Mouse (Mus musculus) adrenal gland, postnatal 10 days (tissue): Measurements from ENCODE around the gene Ccdc34. TPM values are rescaled to one million over a fixed set of nuclear protein-coding genes. Genes with fewer than 3 reads are reported as not detected.
A peak's percentile ranks its signal among the peaks of the same experiment; 100 is the strongest.

Experiments
- DNase-seq: peaks from one replicate; pipeline ENCODE4 v3.0.0; 2021; ENCODE audit warnings: mixed read lengths
- total RNA-seq, 2 experiments: library from RNA; stranded (reverse); gene quantifications; 2 replicates each; pipeline ENCODE4 v1.2.3; 2021

The Ccdc34 gene
- total RNA-seq, 2 experiments from 2014 or later, result 13.8 to 16.7 TPM

- no peak for DNase-seq
Measured at GRCm38 (mm10) chr2:109995061-109995460, 22.6 kb upstream of the Ccdc34 start.

GRCm38 (mm10) chr2:109996411-109996810, 21.2 kb upstream of the Ccdc34 start:
- DNase-seq, result peak; percentile 72

DNA sequence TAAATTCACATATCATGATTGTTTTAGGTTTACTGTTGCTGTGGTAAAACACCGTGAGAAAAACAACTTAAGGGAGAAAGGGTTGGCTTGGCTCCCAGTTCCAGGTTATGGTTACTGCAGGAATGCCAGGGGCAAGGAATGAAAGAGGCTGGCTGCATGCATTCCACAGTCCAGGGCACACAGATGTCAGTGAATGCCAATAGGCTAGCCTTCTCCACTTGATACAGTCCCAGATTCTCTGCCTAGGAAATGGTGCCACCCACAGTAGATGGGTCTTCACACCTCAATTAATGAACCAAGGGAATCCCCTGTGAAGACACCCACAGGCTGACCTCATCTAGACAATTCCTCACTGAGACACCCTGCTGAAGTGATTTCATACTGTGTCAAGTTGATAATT, 12.9 kb upstream of the Ccdc34 start:
- DNase-seq, result no peak

- DNase-seq, result no peak
Measured at GRCm38 (mm10) chr2:110005164-110005563, 12.5 kb upstream of the Ccdc34 start.

DNA sequence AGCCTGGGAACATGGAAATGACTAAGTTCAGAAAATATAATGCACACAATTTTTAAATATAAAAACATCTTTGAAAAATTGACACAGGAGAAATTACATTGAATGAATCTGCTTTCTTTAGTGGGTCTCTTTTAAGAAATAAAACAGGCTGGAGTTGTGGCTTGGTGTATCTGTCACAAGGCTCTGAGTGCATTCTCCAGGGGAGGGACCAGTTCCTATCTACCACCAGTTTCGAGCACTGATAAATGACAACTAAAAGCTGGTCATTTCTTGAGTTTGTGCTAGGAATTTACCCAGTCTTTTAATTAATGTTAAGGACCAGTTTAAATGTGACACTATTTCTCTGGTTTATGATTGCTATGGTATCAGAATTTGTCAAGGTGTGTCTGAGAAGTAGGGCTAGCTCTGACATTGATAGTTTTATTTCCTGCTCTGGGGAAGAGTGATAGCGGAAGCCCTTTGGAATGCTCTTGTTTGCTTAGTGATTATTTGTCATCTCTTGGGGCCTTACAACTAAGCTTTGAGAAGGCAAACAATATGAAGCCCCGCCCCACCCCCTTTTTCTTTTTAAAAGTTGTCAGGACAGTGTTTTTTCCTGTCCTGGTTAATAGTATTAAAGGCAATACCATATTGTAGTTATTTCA, 11.9 kb upstream of the Ccdc34 start:
- DNase-seq, result no peak

- DNase-seq, result no peak
Measured at GRCm38 (mm10) chr2:110007423-110008267, 10.0 kb upstream of the Ccdc34 start.

GRCm38 (mm10) chr2:110009449-110009848, 8.2 kb upstream of the Ccdc34 start:
- no peak for DNase-seq

GRCm38 (mm10) chr2:110012184-110012725, 5.4 kb upstream of the Ccdc34 start:
- DNase-seq, result no peak

DNA sequence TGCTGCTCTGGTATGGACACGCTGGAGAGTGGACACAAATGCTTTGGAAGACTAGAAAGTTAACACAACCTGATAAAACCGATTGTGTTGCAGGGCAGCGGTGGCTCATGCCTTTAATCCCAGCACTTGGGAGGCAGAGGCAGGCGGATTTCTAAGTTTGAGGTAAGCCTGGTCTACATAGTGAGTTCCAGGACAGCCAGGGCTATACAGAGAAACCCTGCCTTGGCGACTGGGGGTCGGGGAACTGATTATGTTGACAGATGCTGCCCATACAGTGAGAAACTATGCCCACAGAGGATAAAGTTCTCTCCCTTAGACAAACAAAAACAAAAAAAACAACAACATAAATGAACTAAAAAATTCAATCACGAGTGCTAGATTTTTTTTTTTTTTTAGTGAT, 530 bp upstream of the Ccdc34 start:
- DNase-seq, result no peak

DNA sequence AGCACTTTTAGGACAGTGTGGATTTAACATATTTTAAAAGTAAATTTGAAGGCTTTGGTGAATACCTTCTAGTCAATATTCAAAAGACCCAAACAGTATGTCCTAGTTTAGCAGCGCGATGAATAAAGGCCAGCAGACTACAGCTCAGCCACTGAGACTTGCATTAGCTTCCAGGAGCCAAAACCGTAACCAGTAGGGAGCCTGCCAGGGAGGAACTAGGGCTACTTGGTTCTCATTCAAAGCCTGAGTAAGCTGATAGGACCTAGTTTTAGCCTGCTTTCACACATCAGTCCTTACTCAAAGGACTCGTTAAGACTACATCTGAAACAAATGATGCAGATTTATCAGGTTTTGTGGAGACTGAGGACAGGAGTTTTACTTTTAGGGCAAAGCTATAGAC, 2.0 kb downstream of the Ccdc34 start:
- DNase-seq, result no peak

DNA sequence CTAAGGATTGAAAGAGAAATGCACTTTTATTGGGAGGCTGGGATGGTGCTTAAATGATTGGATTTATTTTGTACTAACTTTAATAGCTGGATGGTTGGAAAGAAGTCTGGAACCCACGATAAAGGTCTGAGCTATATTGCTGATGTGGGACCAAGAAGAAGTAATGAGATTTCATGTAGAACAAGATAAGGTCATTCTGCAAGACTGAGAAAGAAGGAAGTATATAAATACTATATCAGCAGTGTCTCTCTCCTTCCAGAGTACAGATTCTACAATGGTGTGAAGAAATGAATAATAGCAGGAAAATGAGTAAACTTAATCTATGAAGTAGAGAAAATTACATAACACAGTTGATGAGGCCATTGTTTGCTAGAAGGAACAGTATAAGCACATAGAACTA, 2.8 kb downstream of the Ccdc34 start:
- no peak for DNase-seq

- DNase-seq, result no peak
Measured at GRCm38 (mm10) chr2:110036265-110036664, 18.6 kb downstream of the Ccdc34 start.

GRCm38 (mm10) chr2:110036665-110037064, 19.0 kb downstream of the Ccdc34 start:
- no peak for DNase-seq

DNA sequence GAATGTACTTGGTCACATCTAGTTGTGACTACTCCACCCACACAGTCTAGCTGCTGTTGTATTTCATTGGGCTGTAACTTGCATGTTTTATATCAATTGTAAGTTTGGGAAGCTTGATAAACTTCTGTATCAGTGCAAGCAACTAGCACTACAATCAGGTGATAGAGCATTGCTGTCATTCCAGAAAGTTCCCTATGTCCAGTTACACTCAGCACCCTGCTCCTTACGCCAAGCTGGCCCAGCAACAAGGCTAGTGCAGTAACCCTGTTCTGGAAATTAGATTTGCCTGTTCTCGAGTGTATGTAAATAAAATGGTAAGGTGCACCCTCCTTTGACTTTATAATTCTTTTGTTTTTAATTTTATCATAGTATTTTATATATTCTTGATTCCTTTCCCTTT, 19.6 kb downstream of the Ccdc34 start:
- no peak for DNase-seq

DNA sequence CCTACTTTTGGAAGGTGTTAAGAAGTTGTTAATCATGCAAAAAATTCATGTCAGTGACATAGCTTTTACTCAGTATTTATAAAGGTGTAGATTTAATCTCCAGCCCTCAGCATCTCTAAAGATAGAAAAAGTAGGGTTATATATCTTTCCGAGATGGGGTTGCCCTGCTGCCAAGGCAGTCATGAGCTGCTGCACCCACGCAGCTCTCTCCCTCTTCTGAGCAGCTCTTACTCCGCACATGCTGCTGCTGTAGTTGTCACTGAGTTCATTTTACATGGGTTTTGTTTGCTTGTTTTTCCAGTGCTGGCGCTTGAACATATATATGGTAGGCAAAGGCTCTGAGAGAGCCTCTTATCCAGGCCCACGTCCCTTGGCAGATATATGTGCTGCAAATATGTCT, 20.7 kb downstream of the Ccdc34 start:
- DNase-seq, result no peak

- no peak for DNase-seq
Measured at GRCm38 (mm10) chr2:110042861-110043760, 25.5 kb downstream of the Ccdc34 start.

- DNase-seq, result no peak
Measured at GRCm38 (mm10) chr2:110058424-110058823, 40.8 kb downstream of the Ccdc34 start.

GRCm38 (mm10) chr2:110063131-110063530, 45.5 kb downstream of the Ccdc34 start:
- peak; percentile 7 for DNase-seq

GRCm38 (mm10) chr2:110068916-110069315, 51.3 kb downstream of the Ccdc34 start:
- DNase-seq, result no peak

DNA sequence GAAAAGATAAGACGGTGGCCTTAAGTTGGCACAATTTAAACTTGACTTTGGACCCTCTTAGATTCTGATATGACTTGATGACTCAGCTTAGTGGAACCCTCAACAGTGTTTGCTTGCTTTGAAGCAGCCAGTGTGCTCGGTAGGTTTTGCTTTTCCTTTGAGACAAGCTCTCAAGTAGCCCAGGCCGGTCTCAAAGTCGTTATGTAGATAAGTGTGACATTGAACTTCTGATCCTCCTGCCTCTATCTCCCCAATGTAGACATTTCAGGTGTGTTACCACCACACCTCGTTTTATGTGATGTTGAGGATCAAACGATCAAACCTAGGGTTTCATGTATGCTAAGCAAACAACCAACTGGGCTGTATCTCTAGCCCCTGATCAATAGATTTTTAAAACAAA, 55.4 kb downstream of the Ccdc34 start:
- DNase-seq, result no peak

GRCm38 (mm10) chr2:110074646-110075452, 57.2 kb downstream of the Ccdc34 start:
- no peak for DNase-seq

DNA sequence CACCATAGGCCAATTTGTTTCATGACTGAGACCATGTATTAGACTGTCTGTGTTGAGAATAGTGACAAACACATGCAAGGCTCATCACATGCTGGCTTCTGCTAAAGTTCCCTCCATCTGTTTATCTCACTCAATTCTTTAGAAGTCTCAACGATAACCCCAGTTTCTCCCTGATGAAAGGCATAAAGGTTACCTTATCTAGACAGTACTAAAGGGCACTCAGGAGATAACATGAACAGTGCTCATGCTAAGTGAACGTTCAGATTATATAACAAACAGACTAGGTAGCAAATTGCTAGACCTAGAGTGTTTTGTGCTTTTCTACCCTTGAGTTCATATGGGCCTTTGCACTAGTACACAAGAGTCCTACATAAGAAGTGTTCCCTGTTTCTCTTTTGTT, 59.6 kb downstream of the Ccdc34 start:
- no peak for DNase-seq
